Mouse (Mus musculus): ENCODE measurements at regions not wholly inside any gene's neighbourhood (a gene's known extent, or its start where the extent isn't known, plus 50 kb on each side); places are given as distances from the start of the nearest gene placed in this dataset.

DNA sequence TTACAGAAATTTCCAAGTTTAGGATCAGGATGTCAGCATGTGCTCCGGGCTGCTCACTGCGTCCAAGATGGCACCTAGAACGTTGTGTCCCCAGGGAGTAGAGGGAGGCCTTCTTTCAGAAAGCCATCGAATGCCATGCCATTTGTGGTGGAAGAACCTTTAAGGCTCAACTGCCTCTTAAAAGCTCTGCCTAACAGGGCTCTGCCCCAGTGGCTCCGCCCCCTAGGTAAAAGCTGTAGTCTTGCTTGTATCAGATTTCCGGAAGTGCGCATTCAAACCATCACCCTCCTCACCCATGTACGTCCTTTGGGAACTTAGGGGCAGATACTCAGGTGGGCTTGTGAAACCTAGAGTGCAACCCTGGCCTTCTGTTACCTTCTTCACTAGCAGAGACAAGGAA is 54.0 kb upstream of the Psmd7 start:
- no peak for DNase-seq (ENCODE audit: low read depth, low spot score)

DNA sequence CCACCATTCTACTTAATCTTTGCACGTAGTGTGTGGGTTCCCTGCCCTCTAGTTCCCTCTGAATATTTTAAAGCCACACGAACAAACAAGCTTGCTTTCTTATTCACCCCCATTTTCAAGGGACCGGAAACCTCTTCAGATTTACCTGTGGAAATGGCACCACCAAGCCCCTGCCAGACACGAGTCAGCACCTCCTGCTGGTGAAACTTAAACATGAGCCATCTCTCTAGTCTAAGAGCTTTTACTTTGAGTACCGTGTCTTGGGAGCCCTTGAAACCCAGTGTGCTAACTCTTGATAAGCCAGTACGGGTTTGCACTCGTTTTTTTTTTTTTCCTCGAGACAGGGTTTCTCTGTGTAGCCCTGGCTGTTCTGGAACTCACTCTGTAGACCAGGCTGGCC is 59.7 kb upstream of the Psmd7 start:
- no peak for DNase-seq (ENCODE audit: low read depth, low spot score)

DNA sequence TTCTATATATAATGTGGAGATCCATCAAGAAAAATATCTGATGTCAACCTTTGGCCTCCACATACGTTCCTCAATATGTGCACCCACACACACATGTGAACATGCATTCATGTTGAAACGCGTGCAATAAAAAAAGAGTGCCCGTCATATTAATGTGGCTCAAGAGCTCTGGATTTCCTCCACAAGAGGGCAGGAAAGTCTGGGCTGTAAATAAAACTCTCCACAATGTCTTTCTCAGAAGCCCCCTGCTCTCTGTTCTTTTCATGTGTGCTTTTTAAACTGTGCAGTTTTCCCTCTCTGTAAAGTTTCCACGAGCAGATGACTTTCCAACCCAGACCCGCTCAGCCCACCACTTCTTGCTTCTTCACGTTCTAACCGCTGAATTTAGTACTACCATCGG is 62.0 kb upstream of the Psmd7 start:
- no peak for DNase-seq (ENCODE audit: low read depth, low spot score)

DNA sequence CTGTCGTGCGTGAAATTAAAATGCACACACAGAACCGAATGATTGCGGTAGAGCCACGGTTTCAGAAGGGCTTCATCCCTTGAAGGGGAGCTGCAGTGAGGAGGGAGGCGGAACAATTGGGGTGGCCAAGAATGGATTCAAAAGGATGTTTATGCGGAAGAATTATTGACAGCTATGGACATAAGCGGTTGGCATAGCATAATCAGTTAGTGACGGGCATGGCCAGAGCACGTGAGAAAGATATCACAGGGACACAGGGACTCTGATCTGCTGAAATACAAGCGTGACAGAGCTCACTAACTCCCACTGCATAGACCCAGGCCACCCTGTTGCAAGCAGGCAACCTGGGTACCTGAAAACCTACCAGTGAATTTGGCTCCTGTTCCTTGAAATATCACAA is 63.2 kb upstream of the Psmd7 start:
- DNase-seq (ENCODE audit: low read depth, low spot score), result no peak

DNA sequence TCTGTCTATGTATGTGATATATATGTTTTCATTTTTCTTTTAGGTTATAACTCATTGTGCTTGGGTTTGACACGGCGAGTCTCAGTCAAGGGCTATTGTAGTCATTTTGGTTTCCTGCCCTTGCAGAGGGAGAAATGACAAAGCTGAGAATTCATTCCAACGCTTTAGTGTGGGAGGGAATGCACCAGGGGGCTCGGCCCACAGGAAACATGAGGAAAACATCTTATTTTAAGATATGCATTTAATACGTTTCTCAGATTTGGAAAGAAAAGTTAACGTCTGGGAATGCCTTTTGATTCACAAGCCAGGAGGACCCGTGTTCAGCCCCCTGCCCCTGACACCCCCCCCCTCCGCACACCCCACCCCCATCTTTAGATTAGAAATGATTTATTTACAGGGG is 64.0 kb upstream of the Psmd7 start:
- DNase-seq (ENCODE audit: low read depth, low spot score), result no peak

DNA sequence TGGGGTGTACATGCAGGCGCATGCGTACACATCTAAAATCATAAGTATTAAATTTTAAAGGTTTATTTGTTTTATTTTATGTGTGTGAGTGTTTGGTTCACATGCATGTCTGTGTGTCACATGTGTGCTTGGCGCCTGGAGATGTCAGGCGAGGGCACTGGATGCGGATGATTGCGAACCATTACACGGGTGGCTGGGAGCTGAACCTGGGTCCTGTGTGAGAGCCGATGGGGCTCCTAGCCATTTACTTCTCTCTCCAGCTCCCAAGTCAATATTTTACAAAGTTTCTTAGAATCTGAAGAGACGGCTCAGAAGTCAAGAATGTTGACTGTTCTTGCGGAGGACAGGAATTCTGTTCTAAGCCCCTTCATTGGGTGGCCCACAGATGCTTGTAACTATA is 65.4 kb upstream of the Psmd7 start:
- DNase-seq (ENCODE audit: low read depth, low spot score), result no peak

DNA sequence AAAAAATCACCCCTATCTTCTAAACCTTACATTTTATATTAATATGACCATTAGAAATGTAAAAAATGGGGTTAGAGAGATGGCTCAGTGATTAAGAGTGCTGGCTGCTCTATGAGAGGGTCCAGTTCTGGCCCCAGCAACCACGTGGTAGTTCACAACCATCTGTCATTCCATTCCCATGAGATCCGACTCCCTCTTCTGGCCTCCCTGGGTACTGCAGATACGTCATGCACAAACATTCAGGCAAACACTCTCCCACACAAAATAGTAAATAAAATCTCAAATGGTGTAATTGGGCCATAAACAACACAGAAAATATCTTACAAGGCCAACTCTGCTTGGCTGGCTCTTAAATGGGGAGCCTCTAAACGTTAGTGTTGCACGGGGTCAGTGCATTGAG is 68.4 kb upstream of the Psmd7 start:
- DNase-seq (ENCODE audit: low read depth, low spot score), result no peak

DNA sequence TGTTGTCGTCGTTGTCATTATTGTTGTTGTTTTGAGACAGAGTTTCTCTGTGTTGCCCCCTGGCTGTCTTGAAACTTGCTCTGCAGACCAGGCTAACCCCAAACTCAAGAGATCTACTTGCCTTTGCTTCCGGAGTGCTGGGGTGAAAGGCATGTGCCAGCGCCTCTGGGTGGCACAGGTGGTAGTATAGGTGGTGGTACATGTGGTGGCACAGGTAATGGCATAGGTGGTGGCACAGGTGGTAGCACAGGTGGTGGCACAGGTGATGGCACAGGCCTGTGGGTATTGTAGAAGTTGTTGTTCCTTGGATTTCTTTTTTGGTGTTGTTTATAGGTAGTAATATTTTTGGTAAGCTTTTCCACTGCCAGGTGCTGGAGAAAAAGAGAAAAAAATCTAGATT is 69.5 kb upstream of the Psmd7 start:
- DNase-seq (ENCODE audit: low read depth, low spot score), result no peak

DNA sequence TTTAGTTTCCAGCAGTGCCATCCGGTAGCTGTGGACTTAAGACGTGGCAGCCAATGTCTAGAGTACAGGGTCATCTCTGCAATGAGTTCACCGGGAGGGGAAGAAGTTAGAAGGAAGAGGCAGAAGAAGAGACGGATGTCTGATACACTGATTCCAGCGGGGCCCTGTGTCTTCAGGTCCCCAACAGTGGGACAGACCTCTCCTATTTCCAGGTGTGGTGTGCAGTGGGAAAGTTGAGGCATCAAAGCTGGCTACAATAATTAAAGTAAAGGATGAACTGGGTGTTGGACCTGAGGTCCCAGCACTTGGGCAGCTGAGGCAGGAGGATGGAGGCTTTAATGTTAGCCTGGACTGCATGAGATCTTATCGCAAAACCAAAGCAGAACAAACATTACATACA is 70.1 kb upstream of the Psmd7 start:
- no peak for DNase-seq (ENCODE audit: low read depth, low spot score)

DNA sequence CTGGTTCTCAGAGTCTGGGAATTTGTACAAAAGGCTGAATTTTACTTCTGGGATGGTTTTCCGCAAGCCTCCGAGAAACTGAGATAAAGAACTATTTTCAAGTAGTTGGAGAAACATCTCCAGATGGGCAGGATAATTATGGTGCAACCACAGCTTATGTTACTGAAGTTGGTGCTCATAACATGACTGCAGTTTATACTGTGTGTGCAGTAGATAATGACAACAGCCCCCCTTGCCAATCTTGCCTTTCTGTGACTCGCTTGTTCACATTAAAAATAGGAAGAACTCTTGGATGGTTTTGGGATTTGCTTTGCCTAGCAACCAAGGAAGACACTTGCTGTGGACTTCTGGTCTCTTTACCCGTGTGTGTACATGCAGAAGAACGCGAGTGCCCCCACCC is 72.4 kb upstream of the Psmd7 start:
- no peak for DNase-seq (ENCODE audit: low read depth, low spot score)

DNA sequence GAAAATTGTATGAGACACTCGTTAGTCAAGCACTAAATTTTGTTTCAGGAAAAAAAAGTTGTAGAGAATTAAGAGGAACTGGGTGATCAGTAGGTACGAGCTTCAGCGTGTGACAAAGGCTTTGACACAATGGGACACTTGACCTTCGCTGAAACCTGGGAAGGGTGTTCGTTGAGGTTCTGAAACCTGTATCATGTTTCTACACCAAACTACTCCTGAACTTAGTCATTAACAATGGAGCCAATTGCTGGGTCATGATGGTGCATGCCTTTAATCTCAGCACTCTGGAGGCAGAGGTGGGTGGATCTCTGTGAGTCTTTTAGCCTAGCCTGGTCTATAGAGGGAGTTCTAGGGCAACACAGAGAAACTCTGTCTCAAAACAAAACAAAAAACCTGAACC is 81.3 kb upstream of the Psmd7 start:
- DNase-seq (ENCODE audit: low read depth, low spot score), result no peak

DNA sequence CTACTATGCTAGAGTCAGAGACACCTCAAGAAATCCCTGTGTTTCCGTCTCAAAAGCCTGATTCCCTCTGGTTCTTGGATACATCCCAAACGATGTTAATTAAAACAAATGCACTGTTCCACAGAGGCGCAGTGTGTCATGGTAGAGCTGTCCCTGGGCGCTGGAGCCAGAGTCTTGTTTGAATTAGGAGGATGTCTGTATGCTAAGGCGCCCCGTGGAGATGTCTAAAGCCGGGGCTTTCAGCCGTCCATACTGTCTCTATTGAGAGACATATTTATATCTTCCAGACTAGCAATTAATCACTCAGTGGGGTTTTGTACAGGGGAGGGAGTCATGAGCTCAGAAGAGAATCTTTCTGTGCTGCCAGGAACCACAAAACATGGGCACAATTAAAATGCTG is 83.2 kb upstream of the Psmd7 start:
- DNase-seq (ENCODE audit: low read depth, low spot score), result no peak

DNA sequence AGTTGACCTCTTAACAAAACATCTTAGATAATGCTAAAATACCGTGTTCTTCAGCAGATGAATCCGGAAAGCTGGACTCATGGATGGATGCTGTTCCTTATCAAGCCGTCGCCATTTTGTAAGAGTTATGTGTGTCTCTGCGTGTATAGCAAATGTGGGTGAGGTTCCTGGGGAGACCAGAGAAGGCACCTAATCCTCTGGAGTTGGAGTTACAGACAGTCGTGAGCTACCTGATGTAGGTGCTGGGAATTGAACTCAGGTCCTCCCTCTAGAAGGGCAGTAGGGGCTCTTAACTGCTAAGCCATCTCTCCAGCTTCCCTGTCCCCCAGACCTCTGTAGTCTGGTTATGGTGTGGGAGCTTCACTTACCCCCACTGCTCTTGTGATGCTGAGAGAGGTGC is 84.4 kb upstream of the Psmd7 start:
- DNase-seq (ENCODE audit: low read depth, low spot score), result no peak

DNA sequence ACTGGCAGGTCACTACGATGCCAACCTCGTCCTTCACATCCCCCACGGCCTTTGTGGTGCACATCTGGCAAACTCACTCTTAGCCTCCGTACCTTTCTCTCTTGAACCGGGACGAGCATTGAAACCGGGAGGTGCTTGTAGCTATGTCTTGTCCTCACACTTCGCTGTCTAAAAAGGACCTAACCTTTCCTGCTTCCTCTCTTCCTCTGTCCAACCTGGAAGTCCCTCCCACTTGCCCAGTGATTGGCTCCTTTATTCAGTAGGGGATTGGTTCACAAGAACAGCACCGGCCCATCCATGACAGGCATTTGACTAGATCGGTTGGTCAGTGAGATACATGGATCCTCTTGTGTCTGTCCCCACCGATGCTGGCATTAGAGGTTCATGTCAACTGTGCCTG is 93.8 kb upstream of the Psmd7 start:
- DNase-seq (ENCODE audit: low read depth, low spot score), result no peak

DNA sequence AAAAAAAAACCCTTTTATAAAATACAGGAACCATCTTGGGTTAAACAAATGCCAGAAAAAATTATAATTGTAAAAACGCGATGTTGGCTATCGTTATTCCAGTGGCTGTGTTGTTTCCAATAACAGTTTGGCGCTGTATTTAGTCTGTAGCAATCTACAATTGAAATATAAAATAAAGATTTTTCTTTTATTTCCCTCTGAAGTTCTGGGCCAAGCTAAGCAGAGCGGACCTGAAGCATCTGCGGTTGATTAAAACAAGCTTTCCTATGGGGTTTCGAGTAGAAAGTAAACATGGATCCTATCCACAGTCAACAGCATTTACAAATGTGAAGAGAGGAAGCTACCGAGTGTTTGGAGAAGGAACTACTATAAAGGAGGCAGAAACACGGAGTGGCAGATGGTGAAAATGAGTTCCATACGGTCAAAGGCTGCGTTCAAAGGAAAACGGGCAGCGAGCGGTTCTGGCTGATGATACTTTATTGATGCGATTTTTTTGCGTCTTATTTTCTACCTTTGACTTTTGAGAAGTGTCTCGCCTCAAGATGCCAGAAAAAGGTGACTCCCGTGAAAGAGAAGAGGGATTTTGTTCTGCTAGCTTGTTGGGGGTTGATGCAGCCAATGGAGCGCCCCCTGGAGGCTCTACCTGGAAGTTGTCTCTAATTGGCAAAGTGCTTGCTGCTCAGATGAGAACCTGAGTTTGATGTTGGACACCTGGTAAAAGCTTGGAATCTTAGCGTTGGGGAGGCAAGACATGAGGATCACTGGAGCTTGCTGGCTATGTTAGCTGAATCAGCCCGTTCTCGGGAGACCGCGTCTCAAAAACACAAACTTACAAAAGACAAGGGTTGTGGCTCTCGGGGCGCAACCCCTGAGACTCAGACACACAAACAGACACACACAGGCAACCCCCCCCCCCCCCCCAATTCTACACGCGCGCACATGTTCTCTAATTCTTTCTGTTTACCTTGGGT is 96.7 kb upstream of the Psmd7 start:
- no peak for DNase-seq (ENCODE audit: low read depth, low spot score)

DNA sequence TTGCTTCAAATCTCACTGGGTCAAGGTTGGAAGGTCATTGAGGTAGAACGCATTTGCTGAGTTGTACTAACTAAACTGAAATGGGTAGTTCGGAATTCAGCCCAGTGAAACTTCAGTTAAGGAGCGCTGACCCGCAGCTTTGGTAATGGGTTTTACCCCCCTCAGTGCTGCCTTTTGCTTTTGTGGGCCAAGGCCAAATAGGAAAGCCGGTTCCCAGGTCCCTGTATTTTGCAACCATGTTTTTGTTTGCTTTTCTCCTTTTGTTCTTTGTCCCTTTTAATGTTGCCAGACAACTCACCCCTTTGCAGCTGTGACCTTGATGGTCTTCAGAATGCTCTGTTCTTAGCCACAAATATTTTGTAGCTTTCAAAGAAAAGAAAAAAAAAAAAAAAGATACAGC is 98.7 kb upstream of the Psmd7 start:
- DNase-seq (ENCODE audit: low read depth, low spot score), result no peak

DNA sequence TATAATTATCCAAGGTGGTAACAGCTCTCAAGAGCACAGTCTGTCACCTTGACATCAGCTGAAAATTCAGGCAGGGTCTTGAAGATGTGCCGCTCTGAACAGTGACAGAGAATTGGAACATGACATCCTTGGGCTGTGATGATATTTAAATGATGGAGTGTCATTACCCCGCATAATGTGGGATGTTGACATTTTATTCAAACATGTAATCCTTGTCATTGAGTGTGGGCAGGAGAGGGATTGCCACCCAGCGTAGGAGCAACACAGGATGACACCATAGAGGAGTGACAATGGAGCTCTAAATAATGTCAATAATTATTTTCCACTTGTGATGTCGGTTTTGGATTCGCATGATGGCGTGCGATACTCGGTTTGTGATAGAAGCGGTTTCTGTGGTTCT is 99.3 kb upstream of the Psmd7 start:
- DNase-seq (ENCODE audit: low read depth, low spot score), result no peak

DNA sequence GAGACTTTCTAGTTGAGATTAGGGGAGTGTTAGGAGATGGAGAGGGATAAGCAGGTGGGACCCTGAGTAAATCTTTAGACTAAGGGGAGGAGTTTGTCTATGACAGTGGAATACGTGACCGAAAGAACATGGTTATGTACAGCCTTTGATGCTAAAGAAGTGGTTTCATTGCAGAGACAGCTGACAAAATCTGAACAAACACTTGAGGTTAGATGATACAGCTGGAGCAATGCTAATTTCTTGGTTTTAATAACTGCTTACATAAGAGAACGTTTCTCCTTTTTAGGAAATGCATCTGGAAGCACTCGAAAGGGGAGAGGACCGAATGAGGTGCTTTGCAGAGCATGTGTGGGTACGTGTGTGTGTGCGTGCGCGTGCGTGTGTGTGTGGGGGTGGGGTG is 100.8 kb upstream of the Psmd7 start:
- no peak for DNase-seq (ENCODE audit: low read depth, low spot score)

DNA sequence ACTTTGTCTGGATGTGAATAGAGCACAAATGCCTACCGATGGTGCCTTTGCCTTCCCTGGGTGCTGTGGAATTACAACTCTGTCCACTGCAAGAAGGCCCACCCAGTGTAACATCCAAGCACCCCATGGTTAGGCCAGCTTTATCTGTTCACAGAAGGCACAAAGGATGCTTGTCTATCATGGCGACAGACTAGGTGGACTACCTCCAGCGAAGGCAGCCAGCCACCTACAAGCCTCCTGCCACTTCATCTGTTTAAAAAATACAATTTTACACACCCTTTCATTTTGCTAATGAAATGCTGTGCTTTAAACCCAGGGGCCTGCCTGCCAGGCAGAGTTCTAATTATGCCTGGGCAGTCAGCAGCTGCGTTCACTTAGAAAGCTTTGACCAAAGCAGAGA is 103.0 kb upstream of the Psmd7 start:
- DNase-seq (ENCODE audit: low read depth, low spot score), result no peak

DNA sequence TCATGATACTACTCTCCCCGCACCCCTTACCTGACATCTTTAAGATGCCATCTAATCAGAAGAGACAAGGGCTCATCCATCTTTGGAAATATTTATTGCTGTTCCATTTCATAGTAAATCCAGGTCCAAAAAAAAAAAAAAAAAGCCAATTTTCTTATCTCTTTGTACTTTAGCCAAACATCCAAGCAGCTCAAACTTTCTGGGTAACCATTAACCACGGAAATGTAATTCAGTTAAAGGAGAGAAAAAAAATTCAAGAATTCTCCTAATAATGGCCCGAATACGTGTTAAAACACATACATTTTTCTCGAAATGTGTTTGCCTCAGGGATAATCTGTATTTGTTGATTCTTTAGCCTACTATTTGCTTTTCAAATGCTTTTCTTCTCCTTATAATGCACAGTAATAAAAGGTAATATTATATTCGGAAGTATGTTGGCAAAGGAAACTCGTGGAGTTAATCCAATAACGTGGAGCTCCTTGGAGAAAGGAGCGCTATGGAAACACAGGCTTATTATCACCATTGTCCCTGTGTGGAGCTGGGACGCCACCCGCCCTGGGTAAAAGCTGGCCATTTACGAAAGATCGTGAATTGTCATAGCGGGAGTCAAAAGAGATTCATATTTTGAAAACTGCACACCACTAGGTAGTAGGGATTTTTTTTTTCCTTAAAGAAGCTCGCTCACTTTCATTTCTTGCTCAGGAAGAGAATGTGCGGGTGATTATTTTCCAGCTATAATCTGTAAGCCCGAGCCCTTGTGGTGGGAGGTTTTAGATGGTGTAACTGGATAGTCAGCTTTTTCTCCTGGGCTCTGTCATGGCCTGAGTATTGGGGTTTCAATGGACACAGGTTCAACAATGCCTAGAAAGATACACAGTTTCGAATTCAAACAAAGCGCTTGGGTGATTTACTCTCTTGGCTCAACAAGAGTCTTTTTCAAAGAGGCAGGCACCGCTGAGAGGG is 108.4 kb upstream of the Psmd7 start:
- DNase-seq (ENCODE audit: low read depth, low spot score), result no peak

DNA sequence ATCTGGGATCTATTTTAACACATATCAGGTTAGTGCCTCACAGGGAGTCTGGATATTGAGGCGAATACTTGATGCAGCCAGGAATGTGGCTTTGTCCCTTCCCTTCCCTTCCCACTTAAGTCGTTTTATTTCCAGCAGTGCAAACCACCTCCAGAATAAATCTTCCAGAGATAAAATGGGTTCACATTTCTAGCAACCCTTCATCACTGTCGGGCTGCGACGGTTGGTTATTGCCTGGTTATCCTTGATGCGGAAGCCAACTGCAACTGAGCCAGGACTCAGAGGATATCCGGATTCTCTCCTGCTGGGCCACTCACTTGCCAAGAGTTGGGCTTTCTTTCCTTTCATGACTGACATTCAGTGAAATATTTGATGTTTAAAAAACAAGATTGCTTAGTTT is 111.0 kb upstream of the Psmd7 start:
- no peak for DNase-seq (ENCODE audit: low read depth, low spot score)

DNA sequence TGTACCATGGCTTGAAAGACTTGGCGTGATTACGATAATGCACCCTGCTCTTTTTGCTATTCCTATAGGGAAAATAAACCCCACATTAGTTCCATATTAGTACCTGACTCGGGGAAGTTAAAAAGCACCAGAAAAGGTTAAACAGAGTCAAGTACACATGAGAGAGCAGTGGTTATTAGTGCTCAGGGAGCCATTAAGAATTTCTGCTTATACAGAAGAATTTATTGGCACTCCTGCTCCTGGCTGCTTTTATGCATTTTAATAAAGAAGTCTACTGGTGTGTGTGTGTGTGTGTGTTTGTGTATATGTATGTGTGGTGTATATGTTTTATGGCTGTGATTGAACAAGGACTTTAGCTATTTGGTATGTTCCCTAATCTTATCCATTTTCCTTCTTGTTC is 111.5 kb upstream of the Psmd7 start:
- no peak for DNase-seq (ENCODE audit: low read depth, low spot score)

DNA sequence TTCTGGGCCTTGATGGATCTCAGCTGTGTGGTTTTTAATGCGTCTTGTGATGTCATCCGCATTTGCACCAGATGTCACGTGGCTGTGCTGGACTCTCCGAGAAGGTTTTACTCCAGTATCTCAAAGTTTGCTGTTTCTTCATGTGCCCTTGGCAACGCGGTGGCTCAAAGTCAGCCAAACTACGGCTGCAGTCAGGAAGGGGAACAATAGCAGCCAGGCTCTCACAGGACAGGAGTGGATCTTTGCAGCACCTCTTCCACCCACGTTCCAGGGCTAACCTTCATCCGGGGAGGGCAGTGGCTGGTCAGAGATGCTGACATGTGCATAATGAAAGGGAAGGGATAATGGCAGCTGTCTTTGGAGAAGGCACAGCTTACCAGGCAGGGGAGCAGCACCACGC is 127.6 kb upstream of the Psmd7 start:
- DNase-seq (ENCODE audit: low read depth, low spot score), result no peak

All from retina, adult 2 months (tissue).